Mouse (Mus musculus): ENCODE data around the gene Kcnk4.

Gene Kcnk4

GRCm38 (mm10) chr19:6934195-6934977, at the start of gene Kcnk4:
Kcnk4 (minus strand) TSS chr19:6934515.
- in situ Hi-C loops (cut with MboI, MseI), result no loop called here

- in situ Hi-C loops (cut with MboI, MseI), result no loop called here
These were observed 49.3 kb upstream of the Kcnk4 start for GRCm38 (mm10) chr19:6983621-6984020.

GRCm38 (mm10) chr19:6981465-6981864, 47.1 kb upstream of the Kcnk4 start:
- in situ Hi-C loops (cut with MboI, MseI), result no loop called here

- in situ Hi-C loops (cut with MboI, MseI), result no loop called here
These were observed 46.2 kb upstream of the Kcnk4 start, which contains the start of gene Fkbp2 for GRCm38 (mm10) chr19:6980381-6981093. Fkbp2 (minus strand) TSS chr19:6980501.

GRCm38 (mm10) chr19:6979486-6980380, 45.4 kb upstream of the Kcnk4 start:
- in situ Hi-C loops (cut with MboI, MseI), result loop anchor here (10.0 kb wide), 1 partner anchor 905 kb away; the partner anchor contains the start of gene Vps51

GRCm38 (mm10) chr19:6979001-6979479, 44.7 kb upstream of the Kcnk4 start:
- in situ Hi-C loops (cut with MboI, MseI), result loop anchor here (10.0 kb wide), 1 partner anchor 904 kb away; the partner anchor contains the start of gene Vps51

GRCm38 (mm10) chr19:6978639-6978974, 44.3 kb upstream of the Kcnk4 start:
- in situ Hi-C loops (cut with MboI, MseI), result loop anchor here (10.0 kb wide), 1 partner anchor 904 kb away; the partner anchor contains the start of gene Vps51

- in situ Hi-C loops (cut with MboI, MseI), result loop anchor here (10.0 kb wide), 1 partner anchor 903 kb away; the partner anchor contains the start of gene Vps51
These were observed 43.7 kb upstream of the Kcnk4 start for GRCm38 (mm10) chr19:6977759-6978638.

- in situ Hi-C loops (cut with MboI, MseI), result loop anchor here (10.0 kb wide), 1 partner anchor 901 kb away; the partner anchor contains the start of gene Vps51
These were observed 41.5 kb upstream of the Kcnk4 start, which contains the start of gene Plcb3 for GRCm38 (mm10) chr19:6975537-6976521. Plcb3 (minus strand) TSS chr19:6976470.

- in situ Hi-C loops (cut with MboI, MseI), result loop anchor here (10.0 kb wide), 1 partner anchor 900 kb away; the partner anchor contains the start of gene Vps51
These were observed 40.2 kb upstream of the Kcnk4 start, which contains the start of gene Ppp1r14b for GRCm38 (mm10) chr19:6974211-6975205. Ppp1r14b (plus strand) TSS chr19:6974968.

- in situ Hi-C loops (cut with MboI, MseI), result loop anchor here (10.0 kb wide), 1 partner anchor 899 kb away; the partner anchor contains the start of gene Vps51
These were observed 39.4 kb upstream of the Kcnk4 start for GRCm38 (mm10) chr19:6973581-6974190.

- in situ Hi-C loops (cut with MboI, MseI), result loop anchor here (10.0 kb wide), 1 partner anchor 898 kb away; the partner anchor contains the start of gene Vps51
These were observed 38.1 kb upstream of the Kcnk4 start for GRCm38 (mm10) chr19:6972247-6972917.

- in situ Hi-C loops (cut with MboI, MseI), result loop anchor here (10.0 kb wide), 1 partner anchor 897 kb away; the partner anchor contains the start of gene Vps51
These were observed 37.3 kb upstream of the Kcnk4 start for GRCm38 (mm10) chr19:6971644-6972043.

GRCm38 (mm10) chr19:6970460-6971085, 36.3 kb upstream of the Kcnk4 start:
- in situ Hi-C loops (cut with MboI, MseI), result loop anchor here (10.0 kb wide), 1 partner anchor 896 kb away; the partner anchor contains the start of gene Vps51

- in situ Hi-C loops (cut with MboI, MseI), result loop anchor here (10.0 kb wide), 1 partner anchor 895 kb away; the partner anchor contains the start of gene Vps51
These were observed 35.5 kb upstream of the Kcnk4 start for GRCm38 (mm10) chr19:6969665-6970381.

All from regulatory T cell (primary cell).